Mouse (Mus musculus): ENCODE data around the gene Prl5a1. TPM values are rescaled to one million over a fixed set of nuclear protein-coding genes. Genes with fewer than 3 reads are reported as not detected.

Gene Prl5a1
- polyA plus RNA-seq (2012; rRNA removed): not detected in 2 replicates

DNA sequence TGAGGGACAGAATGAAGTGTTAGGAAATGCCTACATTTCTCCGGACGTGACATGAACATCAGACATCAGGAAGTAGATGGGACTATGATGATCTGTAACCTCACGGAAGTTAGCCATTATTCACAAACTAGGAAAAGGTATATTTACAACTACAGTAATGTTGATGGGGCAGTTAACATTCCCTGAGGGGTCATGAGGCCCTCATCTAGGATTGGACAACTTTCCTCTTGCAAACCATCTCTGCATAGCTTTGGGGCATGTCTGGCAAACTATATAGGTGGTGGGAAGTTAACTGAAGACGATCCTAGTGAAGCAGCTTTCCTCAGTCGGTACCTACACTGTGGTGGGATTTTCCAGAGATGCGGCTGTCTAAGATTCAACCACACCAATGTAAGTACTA, at the start of gene Prl5a1:
TSS of gene Prl5a1 (plus strand) at position 301 of the 400 bp plus-strand sequence.
- DNase-seq: no peak
- Histone ChIP-seq H3K4me3 (ENCODE audit: control insufficient read depth, insufficient read depth, low read length) (no peak within 1 kb of the TSS), H3K36me3 (ENCODE audit: control insufficient read depth, insufficient read depth, low read length) (no peaks in the 10 kb centered on the region), H3K4me1 (replicated peaks; ENCODE audit: control insufficient read depth, insufficient read depth, low read length) (no peaks in the 10 kb centered on the region), H3K27me3 (ENCODE audit: control insufficient read depth, insufficient read depth, low read length) (no peaks in the 10 kb centered on the region), H3K27ac (ENCODE audit: control insufficient read depth, insufficient read depth, low read length) (no peak within 1 kb of the TSS)
- TF ChIP-seq CTCF (IDR thresholded peaks at IDR 0.05; ENCODE audit: borderline replicate concordance, control insufficient read depth, extremely low read depth, insufficient read depth, low read length, poor library complexity): no peak
- TF ChIP-seq POLR2A (IDR thresholded peaks at IDR 0.05; ENCODE audit: control insufficient read depth, extremely low read depth, insufficient read depth, low read length, poor library complexity): no peak
- WGBS: 97% methylated on average over 6 of the region's 6 CpGs

- H3K27me3 ChIP-seq (ENCODE audit: control insufficient read depth, insufficient read depth, low read length): no peaks in the 10 kb centered on the region
- H3K36me3 ChIP-seq (ENCODE audit: control insufficient read depth, insufficient read depth, low read length): no peaks in the 10 kb centered on the region
- H3K4me1 ChIP-seq (replicated peaks; ENCODE audit: control insufficient read depth, insufficient read depth, low read length): no peaks in the 10 kb centered on the region
- DNase-seq: no peak
- H3K27ac ChIP-seq (ENCODE audit: control insufficient read depth, insufficient read depth, low read length): no peak overlapping the region
- H3K4me3 ChIP-seq (ENCODE audit: control insufficient read depth, insufficient read depth, low read length): no peak overlapping the region
- TF ChIP-seq CTCF (IDR thresholded peaks at IDR 0.05; ENCODE audit: borderline replicate concordance, control insufficient read depth, extremely low read depth, insufficient read depth, low read length, poor library complexity): no peak
- TF ChIP-seq POLR2A (IDR thresholded peaks at IDR 0.05; ENCODE audit: control insufficient read depth, extremely low read depth, insufficient read depth, low read length, poor library complexity): no peak
Observed at GRCm38 (mm10) chr13:28096161-28096560, 46.1 kb upstream of the Prl5a1 start.

DNA sequence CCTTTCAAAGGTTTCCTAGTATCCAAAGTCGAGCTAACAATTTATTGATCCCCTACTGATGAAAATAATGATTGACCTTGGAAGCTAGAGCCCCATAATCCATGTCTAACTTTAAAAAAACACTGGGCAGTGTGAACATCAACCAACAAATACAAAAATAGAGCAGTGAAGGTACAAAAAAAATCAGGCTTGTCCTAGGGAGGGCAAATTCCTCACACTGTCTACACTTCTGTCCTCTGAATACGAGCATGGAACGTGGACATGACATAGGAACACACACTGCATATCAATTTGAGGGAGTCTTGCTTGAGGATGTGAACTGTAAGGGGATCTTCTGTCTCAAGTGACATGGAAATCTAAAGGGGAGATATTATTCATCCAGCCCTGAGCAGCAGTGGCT, 33.7 kb upstream of the Prl5a1 start:
- WGBS: 92% methylated on average over 3 of the region's 3 CpGs
- Histone ChIP-seq H3K36me3 (ENCODE audit: control insufficient read depth, insufficient read depth, low read length) (no peaks in the 10 kb centered on the region), H3K27ac (ENCODE audit: control insufficient read depth, insufficient read depth, low read length) (no peak overlapping the region), H3K4me1 (replicated peaks; ENCODE audit: control insufficient read depth, insufficient read depth, low read length) (no peaks in the 10 kb centered on the region), H3K4me3 (ENCODE audit: control insufficient read depth, insufficient read depth, low read length) (no peak overlapping the region), H3K27me3 (ENCODE audit: control insufficient read depth, insufficient read depth, low read length) (no peaks in the 10 kb centered on the region)
- no peak for TF ChIP-seq POLR2A (IDR thresholded peaks at IDR 0.05; ENCODE audit: control insufficient read depth, extremely low read depth, insufficient read depth, low read length, poor library complexity)
- TF ChIP-seq CTCF (IDR thresholded peaks at IDR 0.05; ENCODE audit: borderline replicate concordance, control insufficient read depth, extremely low read depth, insufficient read depth, low read length, poor library complexity): no peak
- DNase-seq: no peak

DNA sequence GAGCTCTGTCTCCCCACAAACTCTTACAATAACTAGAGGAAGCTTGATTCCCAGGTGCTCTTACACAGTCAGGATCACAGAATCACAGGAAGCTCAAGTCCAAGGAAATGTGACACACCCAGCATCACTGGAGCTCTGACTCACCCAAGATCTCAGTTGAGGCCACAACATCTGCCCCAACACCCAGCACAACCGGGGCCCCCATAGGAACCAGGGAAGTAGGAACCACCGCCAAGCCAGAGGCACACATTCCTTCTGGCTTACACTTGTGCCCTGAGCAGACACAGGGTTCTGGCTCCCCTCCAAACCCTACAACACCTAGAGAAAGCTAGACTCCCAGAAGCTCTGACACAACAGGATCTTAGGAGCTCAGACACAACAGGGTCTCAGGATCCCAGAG, 9.5 kb upstream of the Prl5a1 start:
- Histone ChIP-seq H3K4me1 (replicated peaks; ENCODE audit: control insufficient read depth, insufficient read depth, low read length) (no peaks in the 10 kb centered on the region), H3K27ac (ENCODE audit: control insufficient read depth, insufficient read depth, low read length) (no peak overlapping the region), H3K36me3 (ENCODE audit: control insufficient read depth, insufficient read depth, low read length) (no peaks in the 10 kb centered on the region), H3K27me3 (ENCODE audit: control insufficient read depth, insufficient read depth, low read length) (no peaks in the 10 kb centered on the region), H3K4me3 (ENCODE audit: control insufficient read depth, insufficient read depth, low read length) (no peak overlapping the region)
- TF ChIP-seq CTCF (IDR thresholded peaks at IDR 0.05; ENCODE audit: borderline replicate concordance, control insufficient read depth, extremely low read depth, insufficient read depth, low read length, poor library complexity): no peak
- no peak for TF ChIP-seq POLR2A (IDR thresholded peaks at IDR 0.05; ENCODE audit: control insufficient read depth, extremely low read depth, insufficient read depth, low read length, poor library complexity)
- 93% methylated on average over 2 of the region's 2 CpGs for WGBS
- no peak for DNase-seq

- no peak overlapping the region for H3K4me3 ChIP-seq (ENCODE audit: control insufficient read depth, insufficient read depth, low read length)
- no peaks in the 10 kb centered on the region for H3K4me1 ChIP-seq (replicated peaks; ENCODE audit: control insufficient read depth, insufficient read depth, low read length)
- no peaks in the 10 kb centered on the region for H3K27me3 ChIP-seq (ENCODE audit: control insufficient read depth, insufficient read depth, low read length)
- TF ChIP-seq POLR2A (IDR thresholded peaks at IDR 0.05; ENCODE audit: control insufficient read depth, extremely low read depth, insufficient read depth, low read length, poor library complexity) (no peak), CTCF (IDR thresholded peaks at IDR 0.05; ENCODE audit: borderline replicate concordance, control insufficient read depth, extremely low read depth, insufficient read depth, low read length, poor library complexity) (no peak)
- DNase-seq: no peak
- no peaks in the 10 kb centered on the region for H3K36me3 ChIP-seq (ENCODE audit: control insufficient read depth, insufficient read depth, low read length)
- H3K27ac ChIP-seq (ENCODE audit: control insufficient read depth, insufficient read depth, low read length): no peak overlapping the region
Observed at GRCm38 (mm10) chr13:28135790-28136189, 6.5 kb upstream of the Prl5a1 start.

Other genes with a start within 250 kb of the Prl5a1 start
- not detected in 2 replicates for gene Prl4a1, start 126.3 kb upstream of the Prl5a1 start, polyA plus RNA-seq (2012; rRNA removed)
- gene Gm11361, start 115.0 kb downstream of the Prl5a1 start, polyA plus RNA-seq (2012; rRNA removed): 0.38 and 1.0 TPM in 2 replicates